Mouse (Mus musculus) kidney, adult 2 months (tissue): ENCODE data around the gene Crtac1.

Experiments
- CTCF ChIP-seq: fragments of 200-500 bp; conservative IDR thresholded peaks from 2 replicates; pipeline ENCODE4 v1.5.1; 2011; ENCODE audit warnings: low read depth, mild to moderate bottlenecking, control low read depth, low read length, moderate library complexity, mixed read lengths; ENCODE audit not compliant: insufficient read depth, insufficient read length
- POLR2A ChIP-seq: fragments of 200-500 bp; IDR thresholded peaks from one replicate; pipeline ENCODE4 v1.6.1; 2011; ENCODE audit warnings: low read depth, low read length, control low read depth

DNA sequence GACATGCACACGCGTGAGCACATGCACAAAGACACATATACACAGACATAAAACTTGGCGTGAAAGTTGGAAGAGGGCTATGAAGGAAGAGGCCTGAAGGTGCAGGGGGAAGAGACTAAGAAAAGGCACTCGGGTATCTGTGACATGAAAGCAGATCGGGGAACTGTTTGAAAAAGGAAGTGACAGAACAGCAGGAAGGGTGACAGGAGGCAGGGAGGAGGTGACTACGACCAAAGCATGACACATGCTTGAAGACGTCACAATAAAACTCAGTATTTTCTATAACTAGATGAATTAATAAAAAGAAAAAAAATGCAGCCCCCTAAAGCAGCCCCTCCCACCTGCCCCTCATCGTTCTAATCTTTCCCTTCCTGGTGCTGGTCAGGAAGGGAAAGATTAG is 125.8 kb downstream of the Crtac1 start:
- TF ChIP-seq POLR2A (no peak), CTCF (no peak)
